Mouse (Mus musculus): ENCODE measurements at regions not wholly inside any gene's neighbourhood (a gene's known extent, or its start where the extent isn't known, plus 50 kb on each side); places are given as distances from the start of the nearest gene placed in this dataset.

- no peak for TF ChIP-seq CTCF (IDR thresholded peaks at IDR 0.05; ENCODE audit: insufficient read depth, low read length)
- TF ChIP-seq POLR2A (IDR thresholded peaks at IDR 0.05; ENCODE audit: borderline replicate concordance, extremely low read depth, low read depth, low read length), result no peak
Measured at GRCm38 (mm10) chr3:60408553-60409282, 63.9 kb upstream of the Mbnl1 start.

All from lung, adult 2 months (tissue).